Mouse (Mus musculus) liver, adult (tissue): ENCODE data around the gene Mtx2.

ENCODE experiments used
- GATA4 ChIP-seq: IDR thresholded peaks from 2 replicates; pipeline ENCODE4 v1.6.1; 2014; ENCODE audit warnings: mild to moderate bottlenecking, low read length; ENCODE audit not compliant: insufficient replicate concordance

Mtx2 gene

DNA sequence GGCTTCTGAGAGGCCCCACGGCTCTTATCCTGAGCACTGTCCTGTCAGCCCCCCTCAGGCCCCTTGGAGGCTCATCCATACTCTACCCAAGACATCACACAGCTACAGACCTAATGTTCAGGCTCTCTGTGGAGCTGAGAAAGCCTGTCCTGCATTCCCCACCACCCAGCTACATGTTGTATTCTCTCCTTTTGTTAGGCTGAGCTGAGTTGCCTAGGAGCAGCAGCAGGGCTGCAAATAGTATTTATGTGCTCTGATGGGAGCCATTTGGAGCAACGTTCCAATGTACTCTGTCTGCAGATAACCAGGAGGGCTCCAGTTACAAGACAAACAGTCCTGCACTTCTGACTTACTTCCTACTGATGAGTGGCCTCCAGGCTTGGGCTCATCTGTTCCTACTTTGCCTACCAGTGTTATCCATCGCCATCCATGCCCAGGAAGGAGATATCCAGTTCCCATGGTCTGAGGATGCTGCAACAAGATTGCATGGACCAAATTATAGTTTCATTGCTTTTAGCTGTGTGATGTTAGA is 76.2 kb downstream of the Mtx2 start:
- TF ChIP-seq GATA4, result no peak

DNA sequence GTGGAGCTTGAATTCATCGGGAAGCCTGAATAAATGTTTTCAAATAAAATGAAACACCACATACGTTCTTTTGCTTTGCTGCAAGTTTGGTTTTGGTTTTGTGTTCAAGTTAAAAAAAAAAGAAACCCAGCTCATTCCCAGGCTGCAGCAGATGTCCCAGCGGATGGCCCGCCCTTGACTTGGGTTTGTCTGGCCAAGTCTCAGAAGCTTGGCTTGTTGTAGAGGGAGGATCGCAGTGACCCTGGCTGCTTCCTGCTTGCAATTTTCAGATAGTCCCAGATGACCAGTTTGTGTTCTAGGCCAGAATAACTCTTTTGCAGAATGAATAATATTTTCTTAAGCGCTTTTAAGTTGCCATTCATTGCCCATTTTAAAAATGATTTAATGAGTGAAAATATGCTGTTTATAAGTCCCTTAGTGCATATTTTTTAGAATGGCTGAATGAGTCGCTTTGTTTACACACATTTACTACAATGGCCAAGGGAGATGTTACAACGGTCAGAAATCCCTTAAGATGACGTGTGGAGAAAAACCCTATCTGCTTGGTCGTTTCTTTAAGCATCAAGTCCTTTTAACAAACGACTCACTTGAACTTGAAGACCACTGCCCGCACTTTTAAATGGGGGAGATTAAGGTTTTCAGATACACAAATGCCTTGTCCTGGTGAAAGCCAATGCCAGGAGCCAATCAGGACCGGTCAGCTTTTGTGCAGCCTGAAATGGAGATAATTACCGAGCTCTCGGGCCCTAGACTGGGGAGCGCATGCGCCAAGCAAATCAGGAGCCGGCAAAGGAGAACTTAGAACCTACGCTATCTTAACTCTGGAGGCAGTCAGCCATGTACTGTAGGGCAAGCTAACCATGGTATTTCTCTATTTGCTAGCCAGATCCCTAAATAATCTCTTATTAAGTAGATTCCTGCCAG is 82.0 kb downstream of the Mtx2 start:
- TF ChIP-seq GATA4, result no peak

DNA sequence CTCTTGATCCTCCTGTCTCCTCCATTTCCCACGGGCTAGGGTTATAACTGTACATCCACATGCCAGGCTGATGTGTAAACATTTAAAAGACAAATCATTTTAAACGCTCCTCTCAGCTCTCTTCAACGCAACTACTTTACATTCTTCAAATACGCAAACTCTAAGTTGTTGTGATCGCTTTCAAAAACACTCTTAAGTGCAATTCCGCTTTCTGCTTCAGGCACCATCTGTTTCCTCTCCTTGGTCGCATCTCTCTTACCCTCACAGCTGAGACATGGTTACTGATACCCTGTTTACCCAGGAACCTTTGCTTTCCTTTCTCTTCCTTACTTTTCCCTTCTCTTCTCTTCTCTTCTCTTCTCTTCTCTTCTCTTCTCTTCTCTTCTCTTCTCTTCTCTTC is 86.4 kb downstream of the Mtx2 start:
- TF ChIP-seq GATA4, result no peak

DNA sequence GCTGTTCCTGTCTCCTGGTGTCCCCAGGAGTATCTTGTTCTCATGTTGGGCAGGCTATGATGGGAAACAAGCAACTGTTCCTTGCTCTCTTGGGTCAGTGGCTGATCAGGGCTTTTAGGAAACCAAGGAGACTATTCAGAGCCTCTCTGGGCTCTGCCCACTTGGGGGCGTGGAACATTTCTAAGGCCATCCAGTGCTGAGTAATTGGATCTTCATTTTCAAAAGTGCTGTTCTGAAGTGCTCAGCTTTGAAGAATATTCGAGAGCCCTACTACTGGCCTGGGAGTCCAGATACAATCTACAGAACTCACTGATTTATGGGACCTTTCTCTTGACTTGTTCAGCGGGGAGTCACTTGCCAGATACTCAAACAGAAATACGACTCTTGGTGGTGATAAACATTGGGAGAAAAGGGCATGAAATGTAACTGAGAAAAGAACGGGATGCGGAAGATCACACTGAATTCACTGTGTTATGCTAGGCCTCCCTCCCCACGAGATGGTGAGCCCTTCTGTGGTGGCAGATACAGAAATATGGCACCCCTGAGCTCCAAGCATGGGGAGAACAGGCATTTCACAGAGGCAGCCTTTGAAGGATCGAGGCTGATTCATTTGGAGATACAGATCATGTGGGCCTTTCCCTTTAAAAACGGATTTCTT is 92.4 kb downstream of the Mtx2 start:
- TF ChIP-seq GATA4, result no peak

DNA sequence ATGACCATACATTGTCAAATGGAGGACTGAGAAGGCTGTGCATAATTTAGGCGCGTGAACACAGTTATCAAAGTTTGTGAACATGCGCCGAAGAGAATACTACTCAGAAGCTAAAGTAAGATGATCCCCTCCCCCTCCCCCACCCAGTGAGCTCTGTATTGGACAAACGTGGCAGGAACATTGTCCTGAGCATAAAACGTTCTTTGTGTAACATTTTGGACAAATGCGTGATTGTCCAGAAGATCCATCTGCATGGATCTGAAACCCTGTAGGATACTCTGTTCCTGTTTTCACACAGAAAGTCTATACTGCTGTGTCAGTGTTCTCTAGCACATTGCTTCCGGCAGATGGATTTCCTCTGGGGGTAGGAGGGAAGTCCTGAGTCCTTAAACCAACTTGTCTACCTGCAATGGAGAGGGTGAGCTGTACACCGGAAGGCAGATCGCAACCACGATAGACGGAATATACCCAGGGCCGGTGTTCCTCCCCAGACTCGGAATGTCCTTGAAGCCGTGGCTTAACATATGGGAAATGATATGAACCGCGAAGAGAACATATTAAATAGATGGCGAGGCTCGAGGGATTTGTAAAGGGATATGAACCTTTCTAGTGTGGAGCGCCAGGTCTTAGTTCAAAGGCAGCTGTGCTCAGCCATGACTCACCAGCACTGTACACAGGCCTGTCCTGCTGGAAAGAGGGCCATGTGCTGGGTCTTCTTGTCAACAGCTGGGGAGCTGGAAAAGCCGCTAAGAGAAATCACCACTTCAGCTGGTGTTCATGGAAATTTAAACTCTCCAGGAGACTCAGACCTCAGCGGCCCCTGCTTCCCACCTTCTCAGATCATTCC is 100.6 kb downstream of the Mtx2 start:
- TF ChIP-seq GATA4, result no peak
